Mouse (Mus musculus) right cerebral cortex, postnatal 36 days (tissue): ENCODE results near the gene Magi3.

Experiments used
- DNase-seq, 2 experiments: peaks; one replicate each; pipeline ENCODE4 v3.0.0; 2022; ENCODE audit warnings: low spot score in 2 of 2, mixed read lengths in 1 of 2

The Magi3 gene

DNA sequence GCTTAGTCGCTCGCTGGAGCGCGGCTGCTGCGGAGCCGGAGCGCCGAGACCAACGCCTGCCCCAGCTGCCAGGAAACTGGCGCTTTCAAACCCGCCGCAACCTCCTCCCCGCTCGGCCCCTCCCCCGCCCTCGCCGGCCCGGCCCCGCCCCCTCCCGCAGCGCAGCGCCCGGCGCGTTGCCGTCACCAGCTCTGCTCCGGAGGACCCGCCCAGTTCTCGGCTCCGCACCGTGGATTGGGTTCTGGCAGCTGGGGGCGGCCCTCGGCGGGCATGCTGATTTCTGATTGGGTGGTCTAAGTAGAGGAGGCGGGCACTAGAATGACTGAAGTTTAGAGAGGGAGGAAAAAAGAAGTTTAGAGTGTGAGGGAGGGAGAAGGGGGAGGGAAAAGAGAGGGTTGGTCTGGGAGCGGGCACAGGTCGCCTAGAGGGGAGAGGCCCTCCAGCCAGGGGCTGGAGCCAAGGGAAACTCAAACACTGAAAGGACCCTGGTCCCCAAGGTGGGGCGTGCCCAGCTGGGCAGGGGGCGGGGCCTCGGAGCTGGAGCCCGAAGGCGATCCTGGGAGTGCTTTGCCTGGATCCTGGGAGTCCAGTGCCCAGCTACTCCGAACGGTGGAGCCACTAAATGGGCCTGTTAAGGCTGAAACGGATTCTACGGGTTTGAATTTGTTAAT, at the start of gene Magi3:
Gene Magi3 (minus strand): TSS at position 80 of the 671 bp plus-strand sequence.
- DNase-seq, result peak; percentile 96 to 97

DNA sequence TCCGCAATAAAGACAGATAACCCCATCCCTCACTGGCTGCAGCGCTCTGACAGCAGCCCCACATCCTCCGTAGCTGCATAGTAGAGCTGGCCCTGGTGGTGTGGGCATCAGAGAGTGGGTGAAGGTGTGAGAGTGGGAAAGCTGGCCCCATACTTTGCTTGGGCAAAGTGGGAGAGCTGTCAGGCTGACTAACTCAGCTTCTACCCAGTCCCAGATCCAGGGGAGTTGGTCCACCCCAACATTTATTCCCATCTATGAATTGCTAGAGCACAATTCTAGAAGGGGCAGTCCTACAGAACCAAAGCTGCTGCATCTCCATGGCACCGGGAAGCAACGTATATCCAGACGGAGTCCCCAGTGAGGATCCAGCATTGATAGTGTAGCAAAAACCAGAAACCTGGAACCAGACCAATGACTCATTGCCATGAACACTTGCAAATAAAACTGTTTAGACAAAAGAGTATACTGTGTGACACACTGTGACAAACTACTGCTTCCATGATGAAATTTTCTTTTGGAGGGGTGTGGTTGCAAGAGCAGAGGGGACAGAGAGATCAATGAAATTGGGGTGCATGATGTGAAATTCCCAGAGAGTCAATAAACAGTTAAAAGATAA, 44.5 kb upstream of the Magi3 start:
- DNase-seq, result peak; percentile 17 to 65

DNA sequence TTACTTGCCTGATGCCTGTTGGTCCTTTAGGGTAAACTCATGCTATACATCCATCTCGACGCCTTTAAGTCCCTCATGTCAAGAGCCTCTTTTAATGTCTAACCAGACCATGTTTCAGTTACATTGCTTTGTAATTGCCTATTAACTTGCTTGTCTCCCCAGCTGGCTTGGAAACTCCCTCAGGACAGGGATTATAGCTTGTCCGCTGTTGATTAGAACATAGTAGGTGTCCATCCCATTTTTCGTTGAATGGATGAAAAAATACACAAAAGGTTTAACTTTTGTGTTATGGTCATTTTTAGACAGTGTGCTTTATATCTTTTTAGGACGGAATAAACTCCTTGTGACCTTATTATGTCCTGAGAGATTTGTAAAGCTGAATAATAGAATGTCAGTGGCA, 40.0 kb upstream of the Magi3 start:
- DNase-seq, result no peak

DNA sequence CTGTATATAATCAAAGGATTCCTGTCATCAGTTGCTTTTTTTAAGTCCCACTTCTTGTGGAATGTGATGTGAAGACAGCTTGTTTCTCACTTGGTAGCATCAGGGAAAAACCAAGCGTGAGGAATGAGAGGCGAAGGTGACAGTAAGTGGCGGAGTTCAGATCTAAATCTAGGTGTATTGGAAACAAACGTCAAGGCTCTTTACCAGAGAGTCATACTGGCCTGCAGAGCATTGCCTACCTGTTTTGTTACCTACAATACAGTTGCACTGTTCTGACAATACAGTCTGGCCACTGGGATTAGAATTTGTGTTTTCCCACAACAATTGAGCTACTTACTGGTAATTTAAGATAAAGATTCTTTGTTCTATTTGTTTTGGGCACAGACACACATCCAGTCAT, 39.0 kb upstream of the Magi3 start:
- DNase-seq, result no peak

DNA sequence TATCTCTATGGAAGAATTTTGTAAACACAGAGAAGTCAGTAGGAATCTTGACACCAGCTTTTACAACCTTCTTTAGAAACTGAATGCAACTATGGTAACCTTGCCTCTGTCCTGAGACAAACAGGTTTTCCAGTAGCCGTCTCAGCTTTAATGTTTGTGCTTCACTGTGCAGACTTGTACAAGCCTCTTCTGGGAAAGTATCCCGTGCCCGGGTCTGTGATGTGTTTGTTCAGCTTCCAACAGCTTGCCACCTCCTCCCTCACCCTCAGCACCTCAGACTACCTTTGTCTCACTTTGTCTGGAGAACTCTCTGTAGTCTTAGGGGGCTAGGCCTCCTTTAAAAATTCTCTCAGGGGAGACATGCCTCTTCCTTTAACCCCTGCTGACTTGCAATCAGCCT, 36.9 kb upstream of the Magi3 start:
- DNase-seq, result no peak

DNA sequence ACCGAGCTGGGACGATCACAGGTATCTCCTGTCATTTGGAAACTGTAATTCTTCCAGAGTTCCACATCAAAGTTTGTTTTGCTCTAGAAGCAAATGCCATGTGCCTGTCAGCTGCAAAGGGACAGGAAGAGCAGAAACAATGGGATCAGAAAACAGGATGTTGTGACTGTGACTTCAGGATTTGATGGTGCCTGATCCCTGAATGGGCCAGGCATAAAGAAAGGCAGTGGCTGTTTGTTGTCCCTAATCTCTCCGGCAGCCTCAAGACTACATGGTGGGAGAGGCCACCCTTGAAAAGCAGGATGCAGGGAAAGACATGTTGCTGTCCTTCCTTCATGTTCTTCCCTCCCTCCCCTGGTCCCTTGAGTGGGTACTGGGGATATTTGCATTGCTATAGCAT, 33.6 kb upstream of the Magi3 start:
- no peak for DNase-seq

DNA sequence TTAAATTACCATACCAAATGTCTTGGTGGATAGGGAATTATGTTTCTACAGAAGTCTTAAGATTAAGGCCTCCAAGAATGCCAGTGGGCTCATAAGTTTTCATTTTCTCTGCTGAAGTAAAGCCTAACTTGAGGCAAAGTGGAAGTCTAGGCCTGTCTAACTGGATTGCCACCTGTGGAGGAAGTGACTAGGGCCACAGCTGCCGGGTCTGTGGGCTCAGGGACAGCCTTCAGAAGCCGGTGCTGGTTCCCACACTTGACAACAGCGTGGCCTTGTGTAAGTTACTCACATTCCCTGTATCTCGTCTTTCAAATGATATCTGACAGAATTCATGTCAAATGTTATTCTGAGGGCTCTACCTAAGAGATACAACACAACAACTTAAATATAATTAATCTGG, 27.7 kb upstream of the Magi3 start:
- no peak for DNase-seq

DNA sequence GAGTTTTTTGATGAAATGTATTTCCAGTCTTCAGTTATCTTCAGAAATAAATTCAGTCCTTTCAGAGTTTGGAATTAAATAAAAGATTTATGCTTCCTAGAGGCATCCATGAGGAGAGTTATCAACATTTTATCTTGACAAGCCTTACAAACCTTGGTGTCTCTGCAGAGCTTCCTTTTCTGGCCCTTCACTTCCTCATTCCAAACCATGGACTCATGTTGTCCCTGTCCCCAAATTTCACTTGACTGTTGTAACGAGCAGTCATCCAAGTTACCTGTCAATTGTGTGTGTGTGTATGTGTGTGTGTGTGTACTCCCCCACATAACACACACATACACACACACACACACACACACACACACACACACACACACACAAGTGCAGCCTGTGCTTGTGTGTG, 26.9 kb upstream of the Magi3 start:
- DNase-seq, result no peak

DNA sequence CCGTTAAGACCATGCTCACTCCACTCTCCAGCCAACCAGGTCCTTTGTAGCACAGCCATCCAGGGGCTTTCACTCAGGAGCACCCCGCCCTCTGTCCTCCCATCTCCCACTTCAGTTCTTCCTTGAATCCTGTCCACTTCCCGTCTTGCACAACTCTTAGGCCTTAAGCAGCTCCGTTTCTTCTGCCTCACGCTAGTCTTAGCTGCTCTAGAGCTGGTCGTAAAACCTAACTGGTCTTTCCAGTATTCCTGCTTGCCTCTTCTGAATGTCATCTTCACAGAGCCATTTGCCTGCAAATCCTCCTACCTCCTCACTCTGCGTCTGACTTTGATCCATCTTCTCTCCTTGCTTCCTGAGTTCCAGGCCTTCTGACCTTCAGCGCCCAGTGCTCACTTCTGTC, 24.2 kb upstream of the Magi3 start:
- no peak for DNase-seq

DNA sequence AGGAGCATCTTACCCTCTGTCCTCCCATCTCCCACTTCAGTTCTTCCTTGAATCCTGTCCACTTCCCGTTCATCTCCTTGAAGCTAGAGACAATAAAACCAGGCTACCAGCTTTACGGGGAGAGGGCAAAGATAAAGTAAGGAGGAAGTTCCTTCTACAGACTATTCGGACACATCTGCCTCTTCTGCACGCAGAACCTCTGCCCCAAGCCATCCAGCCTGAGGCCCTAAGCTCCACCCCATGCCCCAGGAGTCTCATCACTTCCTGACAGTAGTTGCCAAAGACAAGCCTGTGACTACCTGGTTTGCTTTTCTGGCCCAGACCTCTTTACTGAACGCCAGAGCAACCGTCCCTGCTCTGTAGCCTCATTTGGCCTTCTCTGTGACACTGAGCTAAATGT, 23.8 kb upstream of the Magi3 start:
- DNase-seq, result no peak

DNA sequence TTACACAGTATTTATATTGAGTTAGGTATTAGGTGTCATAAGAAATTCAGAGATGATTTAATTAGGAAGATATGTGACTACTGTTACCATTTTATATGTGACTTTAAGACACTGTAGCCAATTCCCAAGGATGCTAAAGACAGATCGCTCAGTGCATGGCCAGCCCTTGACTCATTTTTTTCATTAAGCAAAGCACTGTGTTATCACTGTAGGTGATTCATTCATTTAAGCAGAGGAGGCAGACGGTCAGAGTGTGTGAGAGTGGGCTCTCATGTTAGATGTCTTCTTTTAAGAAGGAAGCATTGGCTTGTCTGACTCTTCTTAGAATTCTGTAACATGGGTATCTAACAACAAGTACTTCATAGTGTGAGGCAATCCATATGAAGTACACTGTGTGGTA, 19.6 kb upstream of the Magi3 start:
- DNase-seq, result no peak

DNA sequence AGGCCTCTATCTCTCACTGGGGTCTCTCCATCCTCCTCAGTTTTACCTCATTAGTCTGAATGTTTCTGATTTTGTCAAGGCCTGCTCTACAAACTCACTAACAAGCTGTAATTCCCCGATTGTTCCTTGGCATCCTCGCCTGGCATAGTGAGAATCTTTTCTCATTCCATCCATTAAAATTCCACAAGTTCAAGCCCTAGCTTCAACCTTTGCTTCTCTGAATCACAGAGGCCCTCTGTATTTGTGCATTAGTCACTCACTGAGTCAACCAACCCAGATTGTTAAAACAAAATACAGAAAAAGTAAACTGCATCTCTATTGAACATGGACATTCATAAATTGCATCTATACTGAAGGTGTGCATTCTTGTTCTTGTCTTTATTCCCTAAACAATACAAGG, 19.2 kb upstream of the Magi3 start:
- DNase-seq, result no peak

DNA sequence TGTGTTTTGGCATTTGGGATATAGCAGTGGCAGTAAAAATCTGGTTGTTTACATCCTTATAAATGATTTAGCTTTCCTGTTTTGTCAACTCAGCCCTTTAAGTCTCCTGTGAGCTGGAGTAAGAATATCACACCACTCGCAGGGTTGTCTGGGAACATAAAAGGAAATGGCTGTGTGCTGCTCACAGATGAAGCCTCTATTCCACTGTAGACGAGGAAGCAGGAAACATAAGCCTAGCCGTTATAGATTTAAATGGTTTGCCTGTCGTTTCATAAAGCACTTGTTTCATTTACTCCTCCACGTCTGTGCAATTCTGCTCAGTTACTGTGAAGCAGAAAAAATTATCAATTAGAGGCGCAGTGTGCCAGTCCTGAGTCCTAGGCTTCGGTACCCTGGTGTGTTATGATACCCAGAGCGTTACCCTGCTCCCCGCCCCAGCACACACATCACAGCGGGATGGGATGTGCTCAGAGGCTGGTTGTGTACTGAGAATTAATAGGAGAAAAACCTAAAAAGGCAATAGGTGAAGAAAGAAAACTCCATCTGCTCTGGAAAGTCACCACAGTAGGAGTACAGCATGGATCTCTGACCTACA, 17.8 kb upstream of the Magi3 start:
- DNase-seq, result no peak

DNA sequence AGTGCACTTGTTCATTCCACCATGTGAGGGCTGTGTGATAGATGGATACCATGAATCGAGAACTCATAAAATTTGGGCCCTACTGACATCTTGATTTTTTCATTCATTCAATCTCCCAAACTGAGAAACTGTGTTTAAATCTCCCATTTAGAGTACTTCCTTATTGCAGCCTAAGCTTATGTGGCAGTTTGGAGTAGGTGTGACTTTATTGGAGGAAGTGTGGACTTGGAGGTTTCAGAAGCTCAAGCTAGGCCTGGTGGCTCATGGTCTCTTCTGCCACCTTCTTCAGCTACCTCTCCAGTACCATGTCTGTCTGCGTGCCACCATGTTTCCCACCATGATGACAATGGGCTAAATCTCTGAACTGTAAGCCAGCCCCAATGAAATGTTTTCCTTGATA, 15.9 kb upstream of the Magi3 start:
- no peak for DNase-seq

DNA sequence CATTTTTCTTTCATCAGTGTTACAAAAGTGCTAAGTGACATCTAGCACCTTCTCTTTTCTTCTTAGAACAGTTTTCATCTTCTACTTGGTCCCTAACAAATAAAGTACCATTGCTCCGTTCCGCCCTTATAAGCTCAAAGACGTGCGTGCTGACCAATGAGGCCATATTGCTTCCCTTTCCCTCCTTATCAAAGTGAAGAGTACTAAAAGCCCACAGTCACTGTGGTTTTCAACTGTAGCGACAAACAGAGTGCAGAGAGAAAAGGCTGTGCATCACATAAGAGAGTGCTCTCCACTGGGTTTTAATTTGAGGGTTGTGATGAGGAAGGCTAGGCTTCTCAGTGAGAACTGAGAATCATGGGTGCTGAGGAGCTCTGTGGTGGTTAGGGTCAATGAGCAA, 14.9 kb upstream of the Magi3 start:
- no peak for DNase-seq

DNA sequence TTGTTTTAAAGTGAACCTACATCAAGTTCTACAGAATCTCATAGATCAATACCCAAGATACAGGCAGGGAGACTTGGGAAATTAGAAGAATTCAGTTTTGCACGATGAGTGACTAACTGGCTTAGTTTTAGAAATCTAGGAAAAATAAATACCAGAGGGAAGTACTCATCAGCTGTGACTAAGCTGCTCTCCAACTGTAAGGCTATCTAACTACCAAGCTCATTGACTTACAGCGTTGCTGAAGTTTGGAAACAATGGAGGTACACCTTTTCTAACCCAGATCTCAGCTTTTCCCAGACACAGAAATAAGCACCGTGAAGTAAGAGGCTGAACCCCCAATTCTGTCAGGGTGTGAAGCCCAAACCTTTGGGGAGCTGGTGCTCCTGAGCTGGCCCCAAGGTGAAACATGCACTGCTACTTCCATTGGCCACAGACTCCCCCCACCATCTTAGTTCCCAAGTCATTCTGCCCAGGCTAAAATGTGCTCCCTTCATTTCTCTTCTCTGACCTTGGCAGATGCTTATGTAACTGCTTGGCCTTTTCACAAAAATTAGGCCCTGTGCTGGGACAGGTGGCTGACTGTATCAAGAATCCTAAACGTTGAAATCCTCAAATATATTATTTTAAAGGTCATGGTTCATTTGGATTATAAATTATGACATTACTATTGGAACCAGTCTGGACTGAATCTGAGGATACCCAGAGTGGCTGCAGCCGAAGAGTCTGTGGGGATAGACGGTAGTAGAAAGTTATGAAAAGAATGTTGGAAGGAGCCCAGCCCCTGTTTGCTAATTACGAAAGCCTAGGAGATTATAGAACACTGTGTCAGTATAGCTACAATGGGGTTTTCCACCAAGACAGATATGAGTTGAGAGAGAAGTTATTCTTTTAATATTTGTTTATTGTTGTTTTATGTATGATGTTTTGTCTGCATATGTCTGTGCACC, 13.5 kb upstream of the Magi3 start:
- DNase-seq, result no peak

DNA sequence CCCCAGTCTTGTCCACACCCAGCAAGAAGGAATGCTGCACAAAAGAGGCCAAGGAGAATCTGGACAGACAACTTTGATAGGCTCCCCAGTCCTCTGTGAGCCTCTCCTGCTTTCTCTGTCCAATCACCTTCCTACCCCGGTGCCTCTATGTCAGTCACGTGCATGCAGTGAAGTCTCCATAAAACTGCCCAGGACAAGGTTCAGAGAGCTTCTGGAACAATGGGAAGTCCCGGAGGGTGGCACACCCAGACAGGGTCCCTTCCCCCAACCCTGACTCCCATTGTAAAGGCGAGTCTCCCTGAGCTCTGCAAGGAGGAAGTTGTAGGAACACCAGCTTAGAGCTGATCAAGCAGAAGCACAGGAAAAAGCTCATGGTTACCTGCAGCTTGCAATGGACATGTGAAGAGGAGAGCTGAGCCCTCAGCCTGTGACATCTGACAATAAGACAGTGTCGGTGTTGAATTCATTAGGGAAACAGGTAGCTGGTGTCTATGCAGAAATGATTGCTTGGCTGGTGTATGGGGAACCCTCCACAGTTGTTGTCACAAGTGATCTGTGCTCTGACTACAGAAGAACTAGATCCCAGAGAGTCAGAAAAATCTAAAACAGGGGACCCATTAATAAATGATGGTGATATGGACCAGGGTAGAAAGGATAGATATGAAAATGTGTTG, 7.4 kb upstream of the Magi3 start:
- DNase-seq, result no peak

DNA sequence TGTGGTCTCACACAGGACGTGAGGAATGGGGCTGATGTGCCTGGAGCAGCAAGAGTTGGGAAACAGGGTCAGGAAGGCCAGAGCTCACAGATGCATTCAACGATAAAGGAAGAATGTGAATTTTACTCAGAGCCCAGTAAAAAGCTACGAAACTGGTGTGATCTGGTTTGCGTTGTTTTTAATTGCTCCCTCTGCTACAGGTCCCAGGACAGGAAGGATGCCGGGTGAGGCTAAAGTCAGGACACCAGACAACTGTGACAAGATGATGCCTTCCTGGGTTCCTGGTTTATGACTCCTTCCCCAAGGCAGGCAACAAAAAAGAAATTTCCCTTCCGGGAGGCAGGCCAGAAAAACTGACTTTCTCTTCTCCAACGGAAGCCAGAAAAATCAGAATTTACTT, 6.6 kb upstream of the Magi3 start:
- no peak for DNase-seq

DNA sequence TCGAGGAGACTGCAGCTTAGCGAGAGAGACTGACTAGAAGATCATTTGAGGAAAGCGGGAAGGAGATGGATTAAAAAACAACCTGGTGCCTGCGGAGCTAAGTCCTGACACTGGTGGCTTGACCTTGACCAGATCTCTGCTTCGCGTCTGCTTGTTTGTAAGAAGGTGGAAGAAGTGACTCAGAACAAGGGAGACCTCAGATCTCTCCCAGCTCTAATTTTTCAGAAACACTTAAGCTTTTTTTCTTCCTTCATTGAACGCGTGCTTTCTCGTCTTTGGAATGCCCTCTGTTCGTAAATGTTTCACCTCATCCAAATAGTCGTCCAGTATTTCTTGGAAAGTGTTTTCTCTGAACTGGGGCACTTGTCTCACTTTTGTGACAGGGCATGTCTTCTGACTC, 982 bp upstream of the Magi3 start:
- DNase-seq, result no peak

DNA sequence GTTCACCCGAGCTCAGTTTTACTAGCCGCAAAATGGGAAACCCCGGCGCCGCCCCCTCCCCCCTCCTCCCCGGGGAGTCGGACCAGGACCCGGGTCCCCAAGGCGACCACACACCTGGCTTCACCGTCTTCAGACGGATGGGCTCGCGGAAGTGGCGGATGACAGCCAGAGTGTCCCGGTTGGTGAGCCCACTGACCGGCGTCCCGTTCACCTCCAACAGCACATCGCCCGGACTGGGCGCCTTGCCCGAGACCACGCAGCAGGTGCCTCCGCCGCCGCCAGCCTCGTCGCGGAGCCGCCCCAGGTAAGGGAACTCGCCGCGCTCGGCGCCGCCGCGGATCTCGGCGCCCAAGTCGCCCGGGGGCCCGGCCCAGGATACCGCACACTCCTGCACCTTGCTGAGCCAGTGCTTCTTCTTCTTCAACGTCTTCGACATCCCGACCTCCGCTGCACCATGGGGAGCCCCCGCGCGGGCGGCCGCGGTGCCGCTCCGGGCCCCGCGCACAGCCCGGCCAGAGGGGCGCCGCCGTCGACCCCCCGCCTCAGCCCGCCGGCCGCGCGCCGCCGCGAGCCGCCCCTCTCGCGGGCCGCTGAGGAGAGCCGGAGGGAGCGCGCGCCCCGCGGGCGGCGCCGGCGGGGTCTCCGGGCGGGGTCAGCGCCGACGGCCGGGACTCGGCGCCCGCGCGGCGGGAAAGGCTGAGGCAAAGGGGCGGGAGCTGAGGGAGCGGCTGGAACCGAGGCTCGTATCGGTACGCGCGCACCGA, 461 bp downstream of the Magi3 start:
- peak; percentile 20 to 25 for DNase-seq

DNA sequence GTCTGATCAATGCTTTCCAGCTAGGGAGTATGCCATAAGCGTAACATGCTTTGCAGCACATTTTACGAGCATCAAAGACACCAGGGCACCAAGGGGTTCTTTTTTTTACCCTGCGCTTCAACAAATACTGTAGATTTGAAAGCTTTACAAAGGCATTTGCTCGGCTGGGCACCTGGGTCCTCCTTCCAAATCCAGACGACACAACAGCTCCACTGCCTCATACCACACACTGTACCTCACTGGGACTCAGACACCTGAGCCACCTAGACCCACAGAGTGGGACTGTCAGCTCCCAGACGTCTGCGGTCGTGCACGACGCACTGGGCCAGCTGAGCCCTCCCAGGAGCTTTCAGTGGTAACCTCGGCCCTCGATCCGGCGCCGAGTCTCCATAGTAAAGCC, 1.2 kb downstream of the Magi3 start:
- peak in 1 of 2 experiments; percentile 10 for DNase-seq
